Mouse (Mus musculus) fibroblast of lung, adult 2 months (primary cell): Measurements from ENCODE around the gene Mybpc1.
"Not testable (repeated sequence)": the region's sequence is repeated elsewhere in the genome, so short reads cannot be mapped to it uniquely, and the experiment has no call there.

ENCODE experiments used
- DNase-seq: peaks from one replicate; pipeline ENCODE4 v3.0.0-alpha.2; 2011; ENCODE audit warnings: low read depth

The Mybpc1 gene

DNA sequence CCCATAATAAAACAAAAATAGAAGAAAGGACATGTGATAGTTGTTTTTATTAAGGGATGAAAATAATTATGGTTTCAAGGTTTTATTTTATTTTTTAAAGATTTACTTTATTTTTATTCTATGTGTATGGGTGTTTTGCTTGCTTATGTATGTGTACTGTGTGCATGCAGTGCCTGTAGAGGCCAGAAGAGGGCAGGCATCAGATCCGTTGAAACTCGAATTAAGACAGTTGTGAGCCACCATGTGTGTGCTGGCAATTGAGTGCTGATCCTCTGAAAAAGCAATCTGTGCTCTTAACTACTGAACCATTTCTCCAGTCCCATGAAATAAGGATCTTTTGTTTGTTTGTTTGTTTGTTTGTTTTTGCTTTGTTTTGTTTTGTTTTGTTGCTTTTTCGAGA, 54.7 kb downstream of the Mybpc1 start:
- no peak for DNase-seq

DNA sequence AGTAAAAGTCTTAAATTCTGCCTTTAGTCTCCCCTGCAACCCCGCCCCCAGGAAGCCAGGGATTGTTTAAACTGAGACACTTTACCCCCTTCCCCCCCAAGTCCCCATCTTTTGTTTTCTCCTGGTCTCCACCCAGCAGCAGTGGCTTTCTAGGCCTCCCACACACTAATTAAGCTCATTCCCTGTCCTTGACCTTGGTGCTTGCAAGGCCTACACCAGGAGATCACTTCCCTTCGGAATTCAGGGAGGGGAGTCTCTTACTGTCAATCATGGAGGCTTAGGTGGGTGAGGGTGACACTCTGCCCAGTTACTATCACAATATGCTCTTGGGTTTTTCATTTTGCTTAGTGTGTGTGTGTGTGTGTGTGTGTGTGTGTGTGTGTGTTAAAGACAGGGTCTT, 57.3 kb downstream of the Mybpc1 start:
- DNase-seq = no peak

- DNase-seq = no peak
Observed at GRCm38 (mm10) chr10:88530631-88531030, 74.3 kb downstream of the Mybpc1 start.

DNA sequence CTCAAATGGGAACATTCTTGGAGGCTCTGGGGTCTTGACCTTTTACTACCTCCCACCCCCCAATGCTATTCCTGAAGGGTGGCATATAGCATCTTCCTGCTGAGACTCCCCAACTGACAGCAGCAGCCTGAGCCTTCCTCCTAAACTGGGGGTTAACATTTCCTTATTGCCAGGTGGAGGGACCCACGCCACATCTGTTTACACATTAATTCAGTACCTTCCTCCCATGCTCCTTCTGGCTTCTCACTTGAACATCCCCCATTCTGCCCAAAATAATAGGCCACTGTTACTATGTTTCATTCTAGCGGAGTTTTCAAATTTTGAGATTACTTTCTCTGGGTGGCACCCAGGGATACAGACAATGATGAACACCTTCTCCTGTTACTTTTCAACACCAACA, 80.9 kb downstream of the Mybpc1 start:
- no peak for DNase-seq

- DNase-seq = no peak
Observed at GRCm38 (mm10) chr10:88523212-88523611, 81.7 kb downstream of the Mybpc1 start.

GRCm38 (mm10) chr10:88522795-88523194, 82.2 kb downstream of the Mybpc1 start:
- DNase-seq = no peak

- DNase-seq = not testable (repeated sequence)
Observed at GRCm38 (mm10) chr10:88515049-88515448, 89.9 kb downstream of the Mybpc1 start.

GRCm38 (mm10) chr10:88514495-88514894, 90.5 kb downstream of the Mybpc1 start:
- DNase-seq = peak; percentile 61

DNA sequence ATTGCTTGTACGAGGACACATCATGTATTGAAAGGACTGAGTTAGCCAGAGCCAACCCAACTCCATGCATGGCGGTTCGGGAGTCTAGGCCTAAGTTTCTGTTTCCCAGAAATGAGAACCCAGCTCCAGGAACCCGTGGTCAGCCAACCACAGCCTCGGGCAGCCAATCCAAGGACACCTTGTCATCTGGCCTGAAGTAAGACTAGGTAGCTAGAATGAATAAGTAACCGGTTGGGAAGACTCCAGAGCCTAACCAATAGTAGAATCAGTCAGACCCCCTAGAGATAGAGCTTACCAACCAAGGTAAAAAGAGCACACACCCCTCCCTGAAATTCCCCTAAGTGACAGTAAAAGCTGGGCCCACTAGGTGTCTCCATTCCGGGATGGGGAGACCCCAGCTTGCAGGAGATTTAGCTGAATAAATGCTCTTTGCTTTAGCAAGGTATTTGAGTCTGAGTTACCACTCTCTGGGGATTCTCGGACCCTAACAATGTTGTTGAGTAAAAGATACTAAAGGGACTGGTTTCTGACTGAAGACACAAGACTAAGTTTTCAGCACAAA, 91.3 kb downstream of the Mybpc1 start:
- DNase-seq = no peak

DNA sequence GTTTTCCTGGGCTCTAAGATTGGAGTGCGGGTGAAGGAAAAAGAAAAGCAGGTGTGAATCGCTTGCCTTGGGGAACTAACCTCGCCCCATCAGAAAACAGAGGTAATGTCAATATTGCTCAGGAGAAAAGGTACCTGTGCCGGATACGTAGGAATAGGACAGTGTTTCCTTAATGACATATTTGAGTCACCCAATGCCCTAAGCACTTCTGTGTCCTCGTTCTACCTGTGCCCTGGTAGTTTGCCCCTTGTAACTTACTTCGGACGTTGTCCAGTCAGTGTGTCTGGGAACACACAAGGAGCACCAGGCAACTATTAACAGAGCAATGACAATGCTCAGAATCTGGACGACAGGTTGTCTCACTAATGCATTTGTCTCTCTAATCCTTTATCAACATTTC, 93.6 kb downstream of the Mybpc1 start:
- no peak for DNase-seq

- no peak for DNase-seq
Observed at GRCm38 (mm10) chr10:88510503-88511271, 94.3 kb downstream of the Mybpc1 start.

- no peak for DNase-seq
Observed at GRCm38 (mm10) chr10:88507691-88508143, 97.2 kb downstream of the Mybpc1 start.

GRCm38 (mm10) chr10:88505256-88505655, 99.7 kb downstream of the Mybpc1 start:
- no peak for DNase-seq

GRCm38 (mm10) chr10:88504481-88504880, 100.5 kb downstream of the Mybpc1 start:
- no peak for DNase-seq

- no peak for DNase-seq
Observed at GRCm38 (mm10) chr10:88503421-88504314, 101.3 kb downstream of the Mybpc1 start, which contains the start of gene Chpt1. Gene Chpt1, minus strand, starts transcription at chr10:88504073.

- no peak for DNase-seq
Observed at GRCm38 (mm10) chr10:88502919-88503318, 102.0 kb downstream of the Mybpc1 start.

DNA sequence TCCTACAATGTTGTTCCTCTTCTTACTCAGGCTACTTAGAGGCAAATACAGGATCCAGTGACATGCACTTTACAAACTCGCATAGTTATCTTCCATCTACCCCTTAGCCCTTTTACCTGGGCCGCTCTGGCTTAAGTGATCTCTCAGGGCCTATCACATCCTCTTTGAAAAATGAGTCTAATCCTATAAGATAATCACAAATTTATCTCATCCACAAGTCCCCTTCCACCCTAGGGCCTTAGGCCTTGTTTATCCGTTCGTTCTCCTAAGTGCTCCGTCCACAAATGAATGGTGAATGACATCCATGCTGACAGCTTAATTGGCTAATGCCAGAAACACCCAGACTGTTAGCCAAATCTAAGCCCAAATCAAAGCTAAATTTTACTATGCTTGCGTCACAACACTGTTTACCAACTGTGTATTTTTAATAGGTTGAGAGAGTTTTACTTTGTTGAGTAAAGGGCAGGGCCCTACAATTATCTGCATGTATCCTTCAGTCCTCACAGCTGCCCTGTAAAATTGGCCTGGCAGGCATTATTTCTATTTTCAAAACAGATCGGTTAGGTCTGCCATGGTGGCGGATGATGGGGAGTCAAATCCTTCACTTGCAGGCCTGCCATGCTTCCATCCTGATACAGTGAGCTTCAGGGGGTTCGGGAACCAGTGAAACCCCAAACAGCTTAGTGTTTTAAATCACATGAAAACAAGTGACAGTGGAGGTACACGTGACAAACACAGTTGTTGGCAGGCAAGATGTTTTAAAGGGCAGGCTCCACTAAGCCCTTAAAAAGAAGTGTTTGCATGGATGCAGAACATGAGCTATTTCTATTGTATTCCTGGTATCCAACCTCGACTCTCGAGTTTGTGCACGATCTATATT, 102.8 kb downstream of the Mybpc1 start:
- DNase-seq = no peak

- DNase-seq = no peak
Observed at GRCm38 (mm10) chr10:88501370-88501769, 103.6 kb downstream of the Mybpc1 start.

DNA sequence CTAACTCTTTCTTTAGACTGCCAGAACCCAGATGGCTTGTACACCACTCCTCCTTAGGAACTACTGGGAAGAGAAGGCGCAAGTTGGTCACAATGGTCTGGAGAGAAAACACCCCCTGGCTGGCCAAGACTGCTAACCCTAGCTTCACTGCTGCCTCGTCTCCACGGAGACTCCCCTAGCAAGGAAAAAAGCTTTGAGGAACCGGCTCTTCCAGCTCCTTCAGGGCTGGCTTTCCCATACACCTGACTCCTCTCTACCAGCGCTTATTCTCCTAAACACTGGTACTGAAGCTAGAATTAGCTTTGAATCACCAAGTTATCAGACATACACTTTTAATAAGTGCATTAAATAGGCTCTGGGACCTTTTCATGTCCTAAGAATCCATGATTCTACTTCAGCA, 105.0 kb downstream of the Mybpc1 start:
- DNase-seq = no peak

- DNase-seq = no peak
Observed at GRCm38 (mm10) chr10:88496864-88497564, 107.9 kb downstream of the Mybpc1 start.
